Mouse (Mus musculus) lung, postnatal 0 days (tissue): Measurements from ENCODE around the gene Hist1h4h. TPM values are rescaled to one million over a fixed set of nuclear protein-coding genes. Genes with fewer than 3 reads are reported as not detected.
"Not testable (repeated sequence)": the region's sequence is repeated elsewhere in the genome, so short reads cannot be mapped to it uniquely, and the experiment has no call there.

Source experiments
- ATAC-seq: fragments of 200-750 bp; cut with Nextera tagmentation; 2 replicates; pipeline ENCODE4 v1.8.0; 2017; ENCODE audit warnings: moderate library complexity
- DNase-seq: peaks from one replicate; pipeline ENCODE4 v3.0.0-alpha.2; 2016; ENCODE audit warnings: low spot score
- H3K27ac ChIP-seq: fragments of 300-500 bp; sonication (generic); 2 replicates; pipeline ENCODE4 v1.5.1; 2014; ENCODE audit warnings: antibody characterized with exemption, mild to moderate bottlenecking, low read length, mixed read lengths
- H3K27me3 ChIP-seq: fragments of 300-500 bp; sonication (generic); replicated peaks from 2 replicates; pipeline ENCODE4 v1.6.1; 2014; ENCODE audit warnings: low read length, mixed read lengths; ENCODE audit not compliant: insufficient read depth
- H3K36me3 ChIP-seq: fragments of 300-500 bp; sonication (generic); 2 replicates; pipeline ENCODE4 v1.6.1; 2014; ENCODE audit warnings: low read length, mixed read lengths; ENCODE audit not compliant: insufficient read depth
- H3K4me1 ChIP-seq: fragments of 300-500 bp; sonication (generic); 2 replicates; pipeline ENCODE4 v1.6.1; 2014; ENCODE audit warnings: antibody characterized with exemption, low read depth, low read length, mixed read lengths; ENCODE audit not compliant: insufficient read depth
- H3K4me2 ChIP-seq: fragments of 300-500 bp; sonication (generic); replicated peaks from 2 replicates; pipeline ENCODE4 v1.6.1; 2014; ENCODE audit warnings: low read depth, mild to moderate bottlenecking, low read length, moderate library complexity, mixed read lengths
- H3K4me3 ChIP-seq: fragments of 300-500 bp; sonication (generic); 2 replicates; pipeline ENCODE4 v1.5.1; 2014; ENCODE audit warnings: low read depth, low read length
- H3K9ac ChIP-seq: fragments of 300-500 bp; sonication (generic); replicated peaks from 2 replicates; pipeline ENCODE4 v1.6.1; 2014; ENCODE audit warnings: low read depth, mild to moderate bottlenecking
- H3K9me3 ChIP-seq: fragments of 300-500 bp; sonication (generic); 2 replicates; pipeline ENCODE4 v1.6.1; 2016; ENCODE audit warnings: low read length, mixed read lengths
- CTCF ChIP-seq: IDR thresholded peaks from 2 replicates; pipeline ENCODE4 v1.5.1; 2016; ENCODE audit warnings: antibody characterized with exemption, mild to moderate bottlenecking
- EP300 ChIP-seq: IDR thresholded peaks from 2 replicates; pipeline ENCODE4 v1.6.1; 2016; ENCODE audit warnings: antibody characterized with exemption, mild to moderate bottlenecking, control low read depth
- WGBS: fragments of 180-500 bp; shearing (Covaris S2); extraction: QIAGEN DNeasy Blood & Tissue Kit; methylation state at CpG from one replicate; pipeline ENCODE4 v1.1.7; 2014; 5-methylcytosine and 5-hydroxymethylcytosine counted together
- polyA plus RNA-seq: library from polyadenylated mRNA; unstranded; fragments of >200 nt; fragmentation: Nextera tagmentation; extraction: Ambion mirVana; gene quantifications from 2 replicates; pipeline ENCODE4 v1.2.1, GENCODE M21; 2015

Hist1h4h gene
- polyA plus RNA-seq, 1 experiment from 2014 or later, result 7.0 TPM

DNA sequence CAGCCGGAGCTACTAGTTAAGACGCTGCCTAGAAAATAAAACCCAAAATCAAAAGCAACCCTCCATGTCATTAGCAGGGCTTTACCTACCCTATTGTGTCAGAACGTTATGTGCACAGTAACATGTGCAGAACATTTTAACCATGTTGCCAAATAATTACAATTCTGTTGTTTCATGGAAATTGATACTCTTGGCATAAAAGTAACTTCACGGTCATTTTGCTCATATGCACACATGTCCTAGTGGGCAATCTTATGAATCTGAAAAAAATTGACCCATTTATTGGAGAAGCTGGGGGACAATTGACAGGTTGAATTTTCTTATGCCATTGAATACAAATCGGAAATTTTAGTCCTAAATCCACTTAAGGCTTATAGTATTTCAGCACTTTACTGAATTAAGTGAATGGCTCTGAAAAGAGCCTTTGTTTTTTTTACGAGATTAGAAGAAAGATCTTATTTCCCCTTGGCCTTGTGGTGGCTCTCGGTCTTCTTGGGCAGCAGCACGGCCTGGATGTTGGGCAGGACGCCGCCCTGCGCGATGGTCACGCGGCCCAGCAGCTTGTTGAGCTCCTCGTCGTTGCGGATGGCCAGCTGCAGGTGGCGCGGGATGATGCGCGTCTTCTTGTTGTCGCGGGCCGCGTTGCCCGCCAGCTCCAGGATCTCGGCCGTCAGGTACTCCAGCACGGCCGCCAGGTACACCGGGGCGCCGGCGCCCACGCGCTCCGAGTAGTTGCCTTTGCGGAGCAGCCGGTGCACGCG, 39.6 kb downstream of the Hist1h4h start:
- H3K27me3 ChIP-seq, H3K36me3 ChIP-seq, H3K4me1 ChIP-seq, H3K9me3 ChIP-seq: not testable (repeated sequence)
- Histone ChIP-seq H3K4me2 (peak overlapping the region; percentile 64), H3K4me3 (peak overlapping the region; percentile 33), H3K27ac (peak overlapping the region; percentile 91), H3K9ac (peak overlapping the region; percentile 34; the same call in 1 of the 2 replicates)
- ATAC-seq (peak; percentile 25), DNase-seq (peak; percentile 15)
- WGBS, result 3% methylated on average over 15 of the region's 41 CpGs
- peak; percentile 23; the same call in 1 of the 2 replicates for TF ChIP-seq CTCF

DNA sequence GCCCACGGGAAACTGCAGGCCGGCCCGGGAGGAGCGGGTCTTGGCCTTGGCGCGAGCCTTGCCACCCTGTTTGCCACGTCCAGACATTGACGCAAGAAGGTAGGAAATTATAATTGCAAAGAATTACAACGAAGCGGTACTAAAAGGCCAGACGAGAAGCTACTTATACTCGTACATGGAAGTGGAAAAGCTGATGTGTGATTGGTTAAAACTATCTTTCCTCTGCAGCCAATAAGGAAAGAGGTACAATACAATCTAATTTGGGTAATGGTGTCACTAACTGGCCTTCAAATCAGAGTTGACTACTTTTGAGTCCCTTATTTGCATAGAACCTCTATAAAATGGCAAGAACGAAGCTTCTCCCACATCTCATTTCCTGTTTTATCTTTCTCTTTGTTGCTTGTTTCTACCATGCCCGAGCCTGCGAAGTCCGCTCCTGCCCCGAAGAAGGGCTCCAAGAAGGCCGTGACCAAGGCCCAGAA, 40.2 kb downstream of the Hist1h4h start, which contains the start of the genes Hist1h2ae and Hist1h2bg:
Gene Hist1h2ae, minus strand, starts transcription at position 199 of the 482 bp plus-strand sequence.
Gene Hist1h2bg, plus strand, starts transcription at position 375 of the 482 bp plus-strand sequence.
- ATAC-seq (peak; percentile 87), DNase-seq (peak; percentile 99)
- Histone ChIP-seq H3K4me1 (peaks cover 6% of the 10 kb centered on the region; the same call in 1 of the 2 replicates), H3K27ac (peak within 1 kb of the TSS; percentile 91), H3K36me3 (no peaks in the 10 kb centered on the region), H3K27me3 (no peaks in the 10 kb centered on the region), H3K9ac (peak within 1 kb of the TSS; percentile 34; the same call in 1 of the 2 replicates), H3K4me2 (peak within 1 kb of the TSS; percentile 64), H3K4me3 (peak within 1 kb of the TSS; percentile 33), H3K9me3 (no peaks in the 10 kb centered on the region)
- TF ChIP-seq EP300, result peak; percentile 72
- TF ChIP-seq CTCF, result no peak
- 3% methylated on average over 17 of the region's 18 CpGs for WGBS

DNA sequence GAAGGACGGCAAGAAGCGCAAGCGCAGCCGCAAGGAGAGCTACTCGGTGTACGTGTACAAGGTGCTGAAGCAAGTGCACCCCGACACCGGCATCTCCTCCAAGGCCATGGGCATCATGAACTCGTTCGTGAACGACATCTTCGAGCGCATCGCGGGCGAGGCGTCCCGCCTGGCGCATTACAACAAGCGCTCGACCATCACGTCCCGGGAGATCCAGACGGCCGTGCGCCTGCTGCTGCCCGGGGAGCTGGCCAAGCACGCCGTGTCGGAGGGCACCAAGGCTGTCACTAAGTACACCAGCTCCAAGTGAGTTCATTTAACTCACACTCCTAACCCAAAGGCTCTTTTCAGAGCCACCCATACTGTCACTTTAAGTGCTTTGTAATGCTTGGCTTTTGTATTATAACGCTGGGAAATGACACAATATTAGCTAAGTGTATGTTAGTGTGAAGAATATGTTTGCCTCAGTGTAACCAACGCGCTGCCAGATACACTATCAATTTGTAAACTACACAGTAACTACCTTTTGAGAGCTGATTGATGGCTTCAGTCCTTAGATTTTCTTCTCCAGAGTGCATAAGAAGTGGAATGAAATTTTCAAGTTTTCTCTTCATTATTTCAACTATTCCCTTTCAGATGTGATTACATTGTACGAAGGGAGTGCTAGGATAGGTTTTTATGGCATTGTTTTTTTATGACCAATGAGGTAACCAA, 40.8 kb downstream of the Hist1h4h start:
- WGBS, result under 1% methylated on average over 8 of the region's 34 CpGs
- not testable (repeated sequence) for ATAC-seq

DNA sequence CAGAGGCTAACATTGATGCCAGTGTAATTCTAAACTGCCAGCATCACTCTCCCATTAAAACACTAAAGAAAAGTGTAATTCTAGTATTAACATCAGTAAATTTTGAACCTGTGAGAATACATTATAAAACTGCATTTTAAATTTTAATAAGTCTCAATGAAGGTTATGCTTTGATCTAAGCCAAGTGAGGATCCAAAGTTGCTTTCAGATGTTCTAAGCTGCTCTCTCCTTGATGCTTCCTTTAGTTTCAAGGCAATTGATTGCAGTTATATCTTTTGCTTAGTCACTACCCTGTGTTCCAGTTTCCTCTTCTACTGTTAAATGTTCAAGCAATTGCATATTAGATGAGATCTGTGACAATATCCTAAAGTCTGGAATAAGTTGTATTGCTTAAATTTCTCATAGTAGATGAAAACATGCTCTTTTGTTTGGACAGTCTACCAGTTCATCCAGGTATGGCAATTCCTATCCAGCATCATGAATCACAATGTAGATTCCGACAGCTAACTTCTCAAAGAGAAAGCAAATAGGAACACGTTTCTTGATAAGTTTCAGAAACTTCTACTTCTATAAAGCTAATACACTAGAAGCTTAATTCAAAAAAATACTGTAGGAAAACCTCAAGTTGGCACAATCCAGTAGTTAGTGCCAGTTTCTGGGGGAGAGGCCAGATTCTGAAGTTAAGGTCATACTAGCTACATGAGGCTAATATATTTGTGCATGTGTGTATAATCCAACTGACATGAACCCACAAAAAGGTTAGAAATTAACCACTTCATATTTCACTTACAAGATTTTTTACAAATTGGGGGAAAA, 41.6 kb downstream of the Hist1h4h start:
- no peaks in the 10 kb centered on the region for H3K36me3 ChIP-seq
- H3K4me2 ChIP-seq, result peak overlapping the region; percentile 64
- H3K27ac ChIP-seq, result peak overlapping the region; percentile 48
- H3K9me3 ChIP-seq, result no peaks in the 10 kb centered on the region
- 16% methylated on average over 2 of the region's 2 CpGs for WGBS
- peak overlapping the region; percentile 17; the same call in 1 of the 2 replicates for H3K9ac ChIP-seq
- no peaks in the 10 kb centered on the region for H3K27me3 ChIP-seq
- peak; percentile 18 for DNase-seq
- TF ChIP-seq CTCF (no peak), EP300 (no peak)
- H3K4me1 ChIP-seq, result peaks cover 11% of the 10 kb centered on the region; the same call in 1 of the 2 replicates
- ATAC-seq, result no peak
- H3K4me3 ChIP-seq, result peak overlapping the region; percentile 33

More for the DNA sequence above, 40.8 kb downstream of the Hist1h4h start:
- H3K4me2 ChIP-seq, result peak overlapping the region; percentile 64
- peak overlapping the region; percentile 33 for H3K4me3 ChIP-seq
- peak overlapping the region; percentile 17; the same call in 1 of the 2 replicates for H3K9ac ChIP-seq
- 0 out of 2 replicates have a peak, but pooled peaks have one; percentile 15 for TF ChIP-seq EP300
- not testable (repeated sequence) for H3K27me3 ChIP-seq, H3K36me3 ChIP-seq, H3K9me3 ChIP-seq
- H3K4me1 ChIP-seq, result peaks cover 11% of the 10 kb centered on the region; the same call in 1 of the 2 replicates
- peak; percentile 17 for DNase-seq
- peak overlapping the region; percentile 91 for H3K27ac ChIP-seq

DNA sequence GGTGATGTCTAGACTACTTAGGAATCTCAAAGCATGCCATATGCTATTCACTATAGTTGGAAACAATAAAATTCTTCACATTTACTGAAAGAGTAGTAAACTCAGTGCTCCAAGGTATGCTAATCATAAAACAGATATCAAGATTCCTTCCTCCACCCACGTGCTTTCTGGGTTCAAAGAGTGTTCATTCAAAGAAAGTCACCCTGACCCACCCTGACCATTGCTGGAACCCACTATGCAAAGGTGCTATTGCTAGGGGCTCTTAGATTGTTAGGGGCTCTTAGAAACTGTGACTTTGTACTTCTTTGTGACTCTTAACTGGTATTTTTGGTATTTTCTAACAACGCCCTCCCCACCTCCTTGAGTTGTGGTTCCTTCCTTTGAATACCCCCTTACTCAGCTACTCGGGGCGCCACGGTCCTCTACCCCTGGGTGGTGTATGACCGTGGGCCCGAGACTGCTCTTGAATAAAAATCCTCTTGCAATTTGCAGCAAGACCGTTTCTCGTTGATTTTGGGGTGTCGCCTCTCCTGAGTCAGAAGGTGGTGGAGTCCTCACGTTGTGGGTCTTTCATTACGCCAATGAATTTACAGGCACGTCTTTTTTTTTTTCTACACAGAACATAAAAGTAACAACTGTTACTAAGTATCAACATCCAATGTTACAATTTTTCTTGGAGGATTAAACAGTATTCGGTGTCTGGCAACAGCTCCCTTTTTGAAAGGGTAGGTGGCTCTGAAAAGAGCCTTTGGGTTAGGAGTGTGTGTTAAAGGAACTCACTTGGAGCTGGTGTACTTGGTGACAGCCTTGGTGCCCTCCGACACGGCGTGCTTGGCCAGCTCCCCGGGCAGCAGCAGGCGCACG, 42.4 kb downstream of the Hist1h4h start:
- H3K9me3 ChIP-seq, ATAC-seq, H3K27me3 ChIP-seq, H3K36me3 ChIP-seq: not testable (repeated sequence)
- peak; percentile 12 for DNase-seq
- Histone ChIP-seq H3K4me1 (peaks cover 11% of the 10 kb centered on the region; the same call in 1 of the 2 replicates), H3K27ac (peak overlapping the region; percentile 39; the same call in 1 of the 2 replicates), H3K4me3 (peak overlapping the region; percentile 16; the same call in 1 of the 2 replicates), H3K4me2 (peak overlapping the region; percentile 64), H3K9ac (peak overlapping the region; percentile 27; the same call in 1 of the 2 replicates)
- WGBS, result 7% methylated on average over 14 of the region's 20 CpGs
